Mouse (Mus musculus): ENCODE measurements around the gene Kcnip3. TPM values are rescaled to one million over a fixed set of nuclear protein-coding genes. Genes with fewer than 3 reads are reported as not detected.

The Kcnip3 gene
- polyA plus RNA-seq, 1 experiment from 2014 or later, result 1.2 TPM

- Histone ChIP-seq H3K4me2 (replicated peaks; ENCODE audit: low read depth) (no peak overlapping the region), H3K9ac (ENCODE audit: low read length) (no peak overlapping the region), H3K36me3 (ENCODE audit: control insufficient read depth, insufficient read depth, low read length) (no peaks in the 10 kb centered on the region), H3K4me1 (replicated peaks; ENCODE audit: control insufficient read depth, insufficient read depth) (no peaks in the 10 kb centered on the region), H3K4me3 (ENCODE audit: low read depth, low read length) (no peak overlapping the region), H3K9me3 (ENCODE audit: control insufficient read depth, low read length) (no peaks in the 10 kb centered on the region), H3K27me3 (ENCODE audit: control insufficient read depth, insufficient read depth, low read length) (no peaks in the 10 kb centered on the region), H3K27ac (replicated peaks) (no peak overlapping the region)
- no peak for DNase-seq (ENCODE audit: low spot score)
- 63% methylated on average over 9 of the region's 9 CpGs for WGBS
- TF ChIP-seq EP300 (optimal IDR thresholded peaks at IDR 0.05) (no peak), CTCF (IDR thresholded peaks at IDR 0.05; ENCODE audit: low read depth) (no peak)
- no peak for ATAC-seq (ENCODE audit: low FRiP score, low TSS enrichment)
Observed at GRCm38 (mm10) chr2:127514380-127515124, 7.3 kb downstream of the Kcnip3 start.

- no peaks in the 10 kb centered on the region for H3K36me3 ChIP-seq (ENCODE audit: control insufficient read depth, insufficient read depth, low read length)
- ATAC-seq (ENCODE audit: low FRiP score, low TSS enrichment) (no peak), DNase-seq (ENCODE audit: low spot score) (no peak)
- H3K27ac ChIP-seq (replicated peaks), result no peak overlapping the region
- no peaks in the 10 kb centered on the region for H3K9me3 ChIP-seq (ENCODE audit: control insufficient read depth, low read length)
- 24% methylated on average over 3 of the region's 3 CpGs for WGBS
- no peak overlapping the region for H3K4me2 ChIP-seq (replicated peaks; ENCODE audit: low read depth)
- TF ChIP-seq EP300 (optimal IDR thresholded peaks at IDR 0.05) (no peak), CTCF (IDR thresholded peaks at IDR 0.05; ENCODE audit: low read depth) (no peak)
- no peaks in the 10 kb centered on the region for H3K27me3 ChIP-seq (ENCODE audit: control insufficient read depth, insufficient read depth, low read length)
- no peak overlapping the region for H3K9ac ChIP-seq (ENCODE audit: low read length)
- H3K4me1 ChIP-seq (replicated peaks; ENCODE audit: control insufficient read depth, insufficient read depth), result no peaks in the 10 kb centered on the region
- H3K4me3 ChIP-seq (ENCODE audit: low read depth, low read length), result no peak overlapping the region
Observed at GRCm38 (mm10) chr2:127513244-127513643, 8.7 kb downstream of the Kcnip3 start.

GRCm38 (mm10) chr2:127511426-127511825, 10.5 kb downstream of the Kcnip3 start:
- WGBS, result 34% methylated on average over 4 of the region's 4 CpGs
- no peak for DNase-seq (ENCODE audit: low spot score)

DNA sequence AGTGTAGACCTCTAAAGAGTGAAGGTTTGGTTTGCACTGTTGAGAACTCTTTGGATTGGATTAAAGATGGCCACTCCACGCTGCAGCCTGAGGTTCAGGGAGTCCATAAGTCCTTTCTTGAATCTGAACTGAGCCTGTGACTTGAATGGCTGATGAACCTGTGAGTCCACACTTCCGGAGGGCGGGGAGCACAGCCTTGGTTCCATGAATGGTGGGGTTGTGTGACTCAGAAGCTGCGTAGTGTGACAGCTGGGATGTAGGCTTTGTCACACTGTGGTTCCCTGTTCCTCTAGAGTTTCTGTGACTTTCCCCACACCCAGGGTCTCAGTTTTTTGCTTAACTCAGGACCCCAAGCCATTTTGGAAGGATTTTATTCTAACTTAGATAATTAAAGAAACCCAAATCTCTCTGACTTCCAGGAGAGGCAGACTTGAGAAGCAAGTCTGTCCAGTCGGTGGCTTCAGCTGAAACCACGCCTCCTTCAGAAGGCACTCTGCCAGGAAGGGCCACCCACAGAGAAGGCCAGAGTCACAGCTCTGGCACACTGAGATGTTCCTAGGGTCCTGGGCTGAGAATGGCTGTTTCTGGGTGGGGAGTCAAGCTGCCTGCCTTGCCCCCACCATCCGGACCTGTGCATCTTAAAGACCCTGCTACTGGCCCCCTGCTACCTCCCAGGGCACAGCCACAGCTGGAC, 13.8 kb downstream of the Kcnip3 start:
- no peak overlapping the region for H3K4me2 ChIP-seq (replicated peaks; ENCODE audit: low read depth)
- ATAC-seq (ENCODE audit: low FRiP score, low TSS enrichment), result 0 out of 2 replicates have a peak, but pooled peaks have one; percentile 41
- TF ChIP-seq CTCF (IDR thresholded peaks at IDR 0.05; ENCODE audit: low read depth) (no peak), EP300 (optimal IDR thresholded peaks at IDR 0.05) (no peak)
- no peaks in the 10 kb centered on the region for H3K36me3 ChIP-seq (ENCODE audit: control insufficient read depth, insufficient read depth, low read length)
- H3K27me3 ChIP-seq (ENCODE audit: control insufficient read depth, insufficient read depth, low read length), result no peaks in the 10 kb centered on the region
- 46% methylated on average over 7 of the region's 7 CpGs for WGBS
- peak; percentile 69 for DNase-seq (ENCODE audit: low spot score)
- peak overlapping the region; percentile 69 for H3K27ac ChIP-seq (replicated peaks)
- 0 out of 2 replicates have a peak overlapping the region, but pooled peaks have one; percentile 9 for H3K9ac ChIP-seq (ENCODE audit: low read length)
- H3K4me1 ChIP-seq (replicated peaks; ENCODE audit: control insufficient read depth, insufficient read depth), result no peaks in the 10 kb centered on the region
- H3K4me3 ChIP-seq (ENCODE audit: low read depth, low read length), result no peak overlapping the region
- no peaks in the 10 kb centered on the region for H3K9me3 ChIP-seq (ENCODE audit: control insufficient read depth, low read length)

More at GRCm38 (mm10) chr2:127511426-127511825, 10.5 kb downstream of the Kcnip3 start:
- no peak overlapping the region for H3K27ac ChIP-seq (replicated peaks)
- no peak overlapping the region for H3K4me3 ChIP-seq (ENCODE audit: low read depth, low read length)
- H3K4me1 ChIP-seq (replicated peaks; ENCODE audit: control insufficient read depth, insufficient read depth), result no peaks in the 10 kb centered on the region
- TF ChIP-seq EP300 (optimal IDR thresholded peaks at IDR 0.05) (no peak), CTCF (IDR thresholded peaks at IDR 0.05; ENCODE audit: low read depth) (no peak)
- H3K36me3 ChIP-seq (ENCODE audit: control insufficient read depth, insufficient read depth, low read length), result no peaks in the 10 kb centered on the region
- no peak overlapping the region for H3K9ac ChIP-seq (ENCODE audit: low read length)
- H3K9me3 ChIP-seq (ENCODE audit: control insufficient read depth, low read length), result no peaks in the 10 kb centered on the region
- no peak overlapping the region for H3K4me2 ChIP-seq (replicated peaks; ENCODE audit: low read depth)
- ATAC-seq (ENCODE audit: low FRiP score, low TSS enrichment), result no peak
- no peaks in the 10 kb centered on the region for H3K27me3 ChIP-seq (ENCODE audit: control insufficient read depth, insufficient read depth, low read length)

- ATAC-seq (ENCODE audit: low FRiP score, low TSS enrichment) (peak; percentile 62), DNase-seq (ENCODE audit: low spot score) (peak; percentile 84)
- Histone ChIP-seq H3K4me1 (replicated peaks; ENCODE audit: control insufficient read depth, insufficient read depth) (no peaks in the 10 kb centered on the region), H3K27ac (replicated peaks) (peak overlapping the region; percentile 71), H3K9me3 (ENCODE audit: control insufficient read depth, low read length) (no peaks in the 10 kb centered on the region), H3K4me3 (ENCODE audit: low read depth, low read length) (no peak overlapping the region), H3K36me3 (ENCODE audit: control insufficient read depth, insufficient read depth, low read length) (no peaks in the 10 kb centered on the region), H3K27me3 (ENCODE audit: control insufficient read depth, insufficient read depth, low read length) (no peaks in the 10 kb centered on the region), H3K9ac (ENCODE audit: low read length) (no peak overlapping the region), H3K4me2 (replicated peaks; ENCODE audit: low read depth) (no peak overlapping the region)
- TF ChIP-seq CTCF (IDR thresholded peaks at IDR 0.05; ENCODE audit: low read depth), result peak; percentile 96
- no peak for TF ChIP-seq EP300 (optimal IDR thresholded peaks at IDR 0.05)
- WGBS, result 23% methylated on average over 7 of the region's 7 CpGs
Observed at GRCm38 (mm10) chr2:127507077-127507774, 14.7 kb downstream of the Kcnip3 start.
